19 mouse cellular contexts compared by ENCODE assay signal in the genomic region with DNA sequence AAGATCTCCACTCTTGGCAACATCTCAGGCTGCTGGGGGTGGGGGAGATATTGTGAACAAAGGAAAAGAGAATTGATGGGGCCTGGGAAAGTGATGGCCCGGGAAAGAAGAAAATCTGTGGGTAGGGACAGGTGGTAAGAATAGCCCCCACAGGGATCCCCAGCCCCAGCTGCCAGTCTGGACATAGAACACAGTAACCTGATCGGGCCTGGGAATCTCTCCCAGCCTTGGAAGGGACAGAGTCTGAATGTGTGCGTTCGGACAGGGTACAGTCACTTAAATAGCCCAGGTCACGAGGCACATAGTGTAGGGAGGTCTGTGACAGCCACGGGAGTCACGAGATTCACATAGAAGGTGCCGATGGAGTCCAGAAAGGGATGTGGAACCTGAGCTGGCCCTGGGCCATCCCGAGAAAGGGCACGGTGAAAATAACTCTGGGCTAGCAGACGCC. TPM values are rescaled to one million over a fixed set of nuclear protein-coding genes. Genes with fewer than 3 reads are reported as not detected.
A peak's percentile ranks its signal among the peaks of the same experiment; 100 is the strongest.
DNase-seq lines count a peak whose midpoint lies in the region; TF ChIP-seq lines count a peak whose summit lies in the region.
"Had no signal": no experiment of that assay in that cellular context is flagged by ENCODE, and none has a peak within 500 bp of the region (broad histone marks: within the 10 kb centered on the region; RNA-seq: fewer than 3 reads in every experiment).

No protein-coding gene starts in this region.

- peak; percentile 26 to 55 for DNase-seq in heart, adult 2 months
- DNase-seq in heart, postnatal 25 days (ENCODE audit: low spot score): no peak
- DNase-seq in cerebellum, adult 9-11 months: peak; percentile 17
- peak; percentile 69 to 81 for DNase-seq in gastrocnemius, adult 8-10 months (ENCODE audit: low spot score in 2 of 2)
- no peak for DNase-seq in limb, embryonic 10.5 days (ENCODE audit: low spot score)
- no peak for DNase-seq in neural tube, embryonic 10.5 days (ENCODE audit: extremely low spot score, low spot score)
- no peak for DNase-seq in urinary bladder, postnatal 25 days (ENCODE audit: low spot score)
- no peak for DNase-seq in yolk sac, embryonic 10.5 days (ENCODE audit: low spot score)
- DNase-seq: adrenal gland, postnatal 10 days; lung, embryonic 14.5 days had no signal

- TF ChIP-seq EP300 in heart, adult 2 months (IDR thresholded peaks at IDR 0.05; ENCODE audit: insufficient read depth, low read depth, low read length): no peak

- H3K9ac ChIP-seq in heart, adult 2 months (ENCODE audit: low read depth, low read length): no peak overlapping the region
- H3K9ac ChIP-seq: embryonic facial prominence, embryonic 13.5 days; forebrain, embryonic 15.5 days; hindbrain, embryonic 13.5 days; lung, embryonic 14.5 days had no signal

- peak overlapping the region; percentile 41 for H3K27ac ChIP-seq in heart, adult 2 months
- H3K27ac ChIP-seq in limb, embryonic 10.5 days: 0 out of 2 replicates have a peak overlapping the region, but pooled peaks have one; percentile 9
- H3K27ac ChIP-seq: embryonic facial prominence, embryonic 13.5 days; forebrain, embryonic 15.5 days; hindbrain, embryonic 13.5 days; left cerebral cortex, adult 2 months had no signal

- H3K4me1 ChIP-seq in heart, adult 2 months (ENCODE audit: control insufficient read depth, insufficient read depth, low read length): no peaks in the 10 kb centered on the region
- no peaks in the 10 kb centered on the region for H3K4me1 ChIP-seq in limb, embryonic 10.5 days
- H3K4me1 ChIP-seq: forebrain, embryonic 15.5 days; hindbrain, embryonic 13.5 days had no signal

- H3K9me3 ChIP-seq in limb, embryonic 10.5 days (replicated peaks): no peaks in the 10 kb centered on the region
- H3K9me3 ChIP-seq: embryonic facial prominence, embryonic 13.5 days; forebrain, embryonic 15.5 days; hindbrain, embryonic 13.5 days had no signal

- no peak for TF ChIP-seq CTCF in heart, adult 2 months (IDR thresholded peaks at IDR 0.05)

- intact Hi-C loops in heart, adult 2 months (cut with DNase I): loop anchor here (10.0 kb wide), 1 partner anchor 87 kb away; no protein-coding TSS in a partner anchor
- intact Hi-C loops in heart, postnatal 25 days (cut with DNase I): loop anchor here (5.0 kb wide), 1 partner anchor 90 kb away; no protein-coding TSS in a partner anchor

- no peaks in the 10 kb centered on the region for H3K79me2 ChIP-seq in heart, adult 2 months (replicated peaks; ENCODE audit: control insufficient read depth, insufficient read depth, low read length)

- no peaks in the 10 kb centered on the region for H3K36me3 ChIP-seq in heart, adult 2 months (ENCODE audit: control insufficient read depth, insufficient read depth, low read length)
- no peaks in the 10 kb centered on the region for H3K36me3 ChIP-seq in limb, embryonic 10.5 days
- H3K36me3 ChIP-seq: embryonic facial prominence, embryonic 13.5 days; forebrain, embryonic 15.5 days; G1E; hindbrain, embryonic 13.5 days had no signal

- no peak for TF ChIP-seq POLR2A in heart, adult 2 months (IDR thresholded peaks at IDR 0.05; ENCODE audit: insufficient read depth, low read depth, low read length)

- H3K27me3 ChIP-seq in heart, adult 2 months (ENCODE audit: control insufficient read depth, insufficient read depth, low read length): no peaks in the 10 kb centered on the region
- H3K27me3 ChIP-seq in limb, embryonic 10.5 days (ENCODE audit: low read depth, poor library complexity, severe bottlenecking): no peaks in the 10 kb centered on the region
- H3K27me3 ChIP-seq: embryonic facial prominence, embryonic 13.5 days; forebrain, embryonic 15.5 days; hindbrain, embryonic 13.5 days had no signal

- no peak overlapping the region for H3K4me3 ChIP-seq in heart, adult 2 months
- no peak overlapping the region for H3K4me3 ChIP-seq in limb, embryonic 10.5 days
- H3K4me3 ChIP-seq: embryonic facial prominence, embryonic 13.5 days; forebrain, embryonic 15.5 days; hindbrain, embryonic 13.5 days; left cerebral cortex, adult 2 months had no signal

- WGBS in heart, adult 2 months: 73% methylated on average over 11 of the region's 11 CpGs
- 87% methylated on average over 11 of the region's 11 CpGs for WGBS in limb, embryonic 10.5 days

RNA-seq across cellular contexts. Expression of a gene that starts 21.3 kb away (rescaled TPM):
- under 1 TPM; 0.18 to 0.23 TPM for total RNA-seq in heart, adult 2 months (2021)
- 0.18 and 0.47 TPM in 2 replicates for polyA plus RNA-seq in heart, adult 2 months (2012; rRNA removed)
- under 1 TPM; 0.39 TPM for total RNA-seq in heart, postnatal 25 days (2021)
- 10 to 100 TPM; 57.4 to 86.1 (median 70.1) TPM for total RNA-seq in gastrocnemius, adult 8-10 months (2022)
- 0.26 and 0.50 TPM in 2 replicates for polyA plus RNA-seq in limb, embryonic 10.5 days (2016; fragmentation: Nextera tagmentation; extraction: Ambion mirVana)
- total RNA-seq: granulocyte monocyte progenitor cell, adult 5-6 weeks; megakaryocyte, adult 5-6 weeks; monocyte, adult 5-6 weeks; neutrophil, adult 5-6 weeks had no signal
- polyA plus RNA-seq: G1E had no signal

Comparison
In these comparisons a context has a peak if more than half of its experiments do, and no peak if none do; other contexts are left out.
1. DNase-seq: peak in heart, adult 2 months (2 of 2), cerebellum, adult 9-11 months (single experiment) and gastrocnemius, adult 8-10 months (2 of 2); none in heart, postnatal 25 days (single experiment), limb, embryonic 10.5 days (single experiment), neural tube, embryonic 10.5 days (single experiment), urinary bladder, postnatal 25 days (single experiment) and yolk sac, embryonic 10.5 days (single experiment).
2. RNA of a gene that starts 21.3 kb away (total RNA-seq): 57.4 to 86.1 TPM in gastrocnemius, adult 8-10 months; 0.39 TPM in heart, postnatal 25 days and 0.18 to 0.23 TPM in heart, adult 2 months; every median in the first group is over 10 times any median in the second.